Mouse (Mus musculus) v-Abl transformed pro-B cells (cell line): ENCODE measurements around the gene Gm6465.
"Not testable (repeated sequence)": the region's sequence is repeated elsewhere in the genome, so short reads cannot be mapped to it uniquely, and the experiment has no call there.

Source experiments
- in situ Hi-C, 2 experiments: fragments of 400-800 bp; cut with MboI; formaldehyde crosslinking; loops; one replicate each; pipeline ENCODE4 v1.15.1; 2025; ENCODE audit not compliant: unreplicated experiment in 2 of 2

Gm6465 gene

GRCm38 (mm10) chr5:11845239-11845638 lies at the start of gene Gm6465:
Gene Gm6465 (plus strand): TSS chr5:11845539.
- in situ Hi-C loops = not testable (repeated sequence)

GRCm38 (mm10) chr5:11845824-11846223 lies 485 bp downstream of the Gm6465 start:
- in situ Hi-C loops = not testable (repeated sequence)

GRCm38 (mm10) chr5:11857909-11858308 lies 12.6 kb downstream of the Gm6465 start:
- in situ Hi-C loops = not testable (repeated sequence)
